Mouse (Mus musculus): ENCODE data around the gene Pex10. TPM values are rescaled to one million over a fixed set of nuclear protein-coding genes. Genes with fewer than 3 reads are reported as not detected.

The Pex10 gene
- polyA plus RNA-seq (2015; fragmentation: Nextera tagmentation; extraction: Ambion mirVana): 22.2 and 22.8 TPM in 2 replicates

GRCm38 (mm10) chr4:155066834-155067522 is at the start of gene Pex10:
Gene Pex10 (plus strand): TSS chr4:155067016.
- peaks cover 14% of the 10 kb centered on the region for H3K4me1 ChIP-seq (ENCODE audit: control insufficient read depth, insufficient read depth, low read length)
- H3K4me3 ChIP-seq (ENCODE audit: low read depth, low read length): peak within 1 kb of the TSS; percentile 75
- H3K36me3 ChIP-seq (ENCODE audit: control insufficient read depth, insufficient read depth, low read length): peaks cover 18% of the 10 kb centered on the region
- H3K27me3 ChIP-seq (ENCODE audit: control insufficient read depth, insufficient read depth, low read depth, low read length): no peaks in the 10 kb centered on the region
- peak within 1 kb of the TSS; percentile 83 for H3K4me2 ChIP-seq (ENCODE audit: low read length)
- under 1% methylated on average over 48 of the region's 48 CpGs for WGBS
- ATAC-seq: peak; percentile 89
- no peaks in the 10 kb centered on the region for H3K9me3 ChIP-seq (replicated peaks; ENCODE audit: control insufficient read depth, low read length, poor library complexity, severe bottlenecking)
- H3K27ac ChIP-seq (ENCODE audit: low read length): peak within 1 kb of the TSS; percentile 75
- peak within 1 kb of the TSS; percentile 80 for H3K9ac ChIP-seq (ENCODE audit: low read depth, low read length)

- 70% methylated on average over 11 of the region's 11 CpGs for WGBS
Observed at GRCm38 (mm10) chr4:155017253-155017878, 49.5 kb upstream of the Pex10 start.

GRCm38 (mm10) chr4:155018066-155018465 is 48.8 kb upstream of the Pex10 start:
- Histone ChIP-seq H3K4me2 (ENCODE audit: low read length) (no peak overlapping the region), H3K9me3 (replicated peaks; ENCODE audit: control insufficient read depth, low read length, poor library complexity, severe bottlenecking) (no peaks in the 10 kb centered on the region), H3K27ac (ENCODE audit: low read length) (no peak overlapping the region), H3K9ac (ENCODE audit: low read depth, low read length) (no peak overlapping the region), H3K27me3 (ENCODE audit: control insufficient read depth, insufficient read depth, low read depth, low read length) (no peaks in the 10 kb centered on the region), H3K36me3 (ENCODE audit: control insufficient read depth, insufficient read depth, low read length) (no peaks in the 10 kb centered on the region), H3K4me1 (ENCODE audit: control insufficient read depth, insufficient read depth, low read length) (peaks cover 17% of the 10 kb centered on the region; the same call in 1 of the 2 replicates), H3K4me3 (ENCODE audit: low read depth, low read length) (no peak overlapping the region)
- 79% methylated on average over 8 of the region's 8 CpGs for WGBS
- no peak for ATAC-seq

More at GRCm38 (mm10) chr4:155017253-155017878, 49.5 kb upstream of the Pex10 start:
- Histone ChIP-seq H3K4me1 (ENCODE audit: control insufficient read depth, insufficient read depth, low read length) (peaks cover 17% of the 10 kb centered on the region; the same call in 1 of the 2 replicates), H3K27ac (ENCODE audit: low read length) (no peak overlapping the region), H3K27me3 (ENCODE audit: control insufficient read depth, insufficient read depth, low read depth, low read length) (no peaks in the 10 kb centered on the region), H3K9ac (ENCODE audit: low read depth, low read length) (no peak overlapping the region), H3K9me3 (replicated peaks; ENCODE audit: control insufficient read depth, low read length, poor library complexity, severe bottlenecking) (no peaks in the 10 kb centered on the region), H3K36me3 (ENCODE audit: control insufficient read depth, insufficient read depth, low read length) (no peaks in the 10 kb centered on the region), H3K4me2 (ENCODE audit: low read length) (no peak overlapping the region), H3K4me3 (ENCODE audit: low read depth, low read length) (no peak overlapping the region)
- no peak for ATAC-seq

- Histone ChIP-seq H3K9me3 (replicated peaks; ENCODE audit: control insufficient read depth, low read length, poor library complexity, severe bottlenecking) (no peaks in the 10 kb centered on the region), H3K4me3 (ENCODE audit: low read depth, low read length) (peak overlapping the region; percentile 8; the same call in 1 of the 2 replicates), H3K4me1 (ENCODE audit: control insufficient read depth, insufficient read depth, low read length) (peaks cover 17% of the 10 kb centered on the region; the same call in 1 of the 2 replicates), H3K36me3 (ENCODE audit: control insufficient read depth, insufficient read depth, low read length) (no peaks in the 10 kb centered on the region), H3K4me2 (ENCODE audit: low read length) (peak overlapping the region; percentile 35; the same call in 1 of the 2 replicates), H3K27ac (ENCODE audit: low read length) (no peak overlapping the region), H3K9ac (ENCODE audit: low read depth, low read length) (0 out of 2 replicates have a peak overlapping the region, but pooled peaks have one; percentile 16), H3K27me3 (ENCODE audit: control insufficient read depth, insufficient read depth, low read depth, low read length) (no peaks in the 10 kb centered on the region)
- 12% methylated on average over 15 of the region's 15 CpGs for WGBS
- ATAC-seq: 0 out of 2 replicates have a peak, but pooled peaks have one; percentile 30
Observed at GRCm38 (mm10) chr4:155018601-155019335, 48.0 kb upstream of the Pex10 start.

- Histone ChIP-seq H3K9ac (ENCODE audit: low read depth, low read length) (no peak overlapping the region), H3K36me3 (ENCODE audit: control insufficient read depth, insufficient read depth, low read length) (no peaks in the 10 kb centered on the region), H3K4me2 (ENCODE audit: low read length) (peak overlapping the region; percentile 35; the same call in 1 of the 2 replicates), H3K4me3 (ENCODE audit: low read depth, low read length) (0 out of 2 replicates have a peak overlapping the region, but pooled peaks have one; percentile 8), H3K27ac (ENCODE audit: low read length) (no peak overlapping the region), H3K4me1 (ENCODE audit: control insufficient read depth, insufficient read depth, low read length) (peaks cover 17% of the 10 kb centered on the region; the same call in 1 of the 2 replicates), H3K27me3 (ENCODE audit: control insufficient read depth, insufficient read depth, low read depth, low read length) (no peaks in the 10 kb centered on the region), H3K9me3 (replicated peaks; ENCODE audit: control insufficient read depth, low read length, poor library complexity, severe bottlenecking) (no peaks in the 10 kb centered on the region)
- ATAC-seq: 0 out of 2 replicates have a peak, but pooled peaks have one; percentile 23
- 1% methylated on average over 10 of the region's 10 CpGs for WGBS
Observed at GRCm38 (mm10) chr4:155019336-155019847, 47.4 kb upstream of the Pex10 start.

GRCm38 (mm10) chr4:155020141-155020540 is 46.7 kb upstream of the Pex10 start:
- Histone ChIP-seq H3K4me3 (ENCODE audit: low read depth, low read length) (no peak overlapping the region), H3K9me3 (replicated peaks; ENCODE audit: control insufficient read depth, low read length, poor library complexity, severe bottlenecking) (no peaks in the 10 kb centered on the region), H3K4me1 (ENCODE audit: control insufficient read depth, insufficient read depth, low read length) (peaks cover 15% of the 10 kb centered on the region; the same call in 1 of the 2 replicates), H3K9ac (ENCODE audit: low read depth, low read length) (no peak overlapping the region), H3K27ac (ENCODE audit: low read length) (no peak overlapping the region), H3K27me3 (ENCODE audit: control insufficient read depth, insufficient read depth, low read depth, low read length) (no peaks in the 10 kb centered on the region), H3K4me2 (ENCODE audit: low read length) (no peak overlapping the region), H3K36me3 (ENCODE audit: control insufficient read depth, insufficient read depth, low read length) (no peaks in the 10 kb centered on the region)
- ATAC-seq: no peak
- 100% methylated on average over 1 of the region's 1 CpGs for WGBS

- no peak for ATAC-seq
- no peaks in the 10 kb centered on the region for H3K27me3 ChIP-seq (ENCODE audit: control insufficient read depth, insufficient read depth, low read depth, low read length)
- H3K36me3 ChIP-seq (ENCODE audit: control insufficient read depth, insufficient read depth, low read length): no peaks in the 10 kb centered on the region
- H3K27ac ChIP-seq (ENCODE audit: low read length): no peak overlapping the region
- no peak overlapping the region for H3K4me2 ChIP-seq (ENCODE audit: low read length)
- H3K4me3 ChIP-seq (ENCODE audit: low read depth, low read length): no peak overlapping the region
- no peak overlapping the region for H3K9ac ChIP-seq (ENCODE audit: low read depth, low read length)
- peaks cover 15% of the 10 kb centered on the region; the same call in 1 of the 2 replicates for H3K4me1 ChIP-seq (ENCODE audit: control insufficient read depth, insufficient read depth, low read length)
- no peaks in the 10 kb centered on the region for H3K9me3 ChIP-seq (replicated peaks; ENCODE audit: control insufficient read depth, low read length, poor library complexity, severe bottlenecking)
- WGBS: 34% methylated on average over 9 of the region's 9 CpGs
Observed at GRCm38 (mm10) chr4:155020813-155021212, 46.0 kb upstream of the Pex10 start.

GRCm38 (mm10) chr4:155022228-155022855 is 44.5 kb upstream of the Pex10 start:
- Histone ChIP-seq H3K9ac (ENCODE audit: low read depth, low read length) (no peak overlapping the region), H3K4me3 (ENCODE audit: low read depth, low read length) (no peak overlapping the region), H3K36me3 (ENCODE audit: control insufficient read depth, insufficient read depth, low read length) (no peaks in the 10 kb centered on the region), H3K4me1 (ENCODE audit: control insufficient read depth, insufficient read depth, low read length) (peaks cover 15% of the 10 kb centered on the region; the same call in 1 of the 2 replicates), H3K4me2 (ENCODE audit: low read length) (no peak overlapping the region), H3K27me3 (ENCODE audit: control insufficient read depth, insufficient read depth, low read depth, low read length) (no peaks in the 10 kb centered on the region), H3K9me3 (replicated peaks; ENCODE audit: control insufficient read depth, low read length, poor library complexity, severe bottlenecking) (no peaks in the 10 kb centered on the region), H3K27ac (ENCODE audit: low read length) (no peak overlapping the region)
- WGBS: 64% methylated on average over 7 of the region's 7 CpGs
- no peak for ATAC-seq

Data from midbrain, embryonic 16.5 days (tissue).